ENCODE assay signal across 8 mouse cellular contexts in genomic region chr2:128698140-128698692, GRCm38 (mm10). TPM values are rescaled to one million over a fixed set of nuclear protein-coding genes. Genes with fewer than 3 reads are reported as not detected.
A peak's percentile ranks its signal among the peaks of the same experiment; 100 is the strongest.
DNase-seq lines count a peak whose midpoint lies in the region; ATAC-seq lines count a peak whose summit lies in the region.

No protein-coding gene starts in this region.

- ATAC-seq in erythroblast, adult 5-6 weeks (replicated peaks; ENCODE audit: low FRiP score, poor library complexity, severe bottlenecking) = no peak

- no peaks in the 10 kb centered on the region for H3K4me1 ChIP-seq in erythroblast, embryonic 14.5 days (ENCODE audit: control insufficient read depth)
- H3K4me1 ChIP-seq in embryonic facial prominence, embryonic 10.5 days = peaks cover 33% of the 10 kb centered on the region
- H3K4me1 ChIP-seq in midbrain, embryonic 10.5 days = peaks cover 24% of the 10 kb centered on the region

- H3K9me3 ChIP-seq in erythroblast, embryonic 14.5 days (ENCODE audit: control insufficient read depth, low read length) = no peaks in the 10 kb centered on the region
- no peaks in the 10 kb centered on the region for H3K9me3 ChIP-seq in embryonic facial prominence, embryonic 10.5 days
- no peaks in the 10 kb centered on the region for H3K9me3 ChIP-seq in midbrain, embryonic 10.5 days (replicated peaks)

- peak; percentile 91 for DNase-seq in embryonic facial prominence, embryonic 10.5 days (ENCODE audit: low spot score)
- peak; percentile 91 to 93 for DNase-seq in heart, adult 18-20 months
- peak; percentile 88 for DNase-seq in kidney, adult 11 months
- peak; percentile 87 for DNase-seq in left cerebral cortex, postnatal 4 days
- DNase-seq in midbrain, embryonic 10.5 days (ENCODE audit: low spot score) = peak; percentile 87
- DNase-seq in right cerebral cortex, postnatal 4 days = peak; percentile 71

- peaks cover 52% of the 10 kb centered on the region for H3K27me3 ChIP-seq in erythroblast, embryonic 14.5 days (ENCODE audit: control insufficient read depth)
- no peaks in the 10 kb centered on the region for H3K27me3 ChIP-seq in embryonic facial prominence, embryonic 10.5 days (replicated peaks; ENCODE audit: low read depth, poor library complexity, severe bottlenecking)
- peaks cover 15% of the 10 kb centered on the region for H3K27me3 ChIP-seq in midbrain, embryonic 10.5 days (ENCODE audit: low read depth, poor library complexity, severe bottlenecking)

- under 1% methylated on average over 14 of the region's 14 CpGs for WGBS in embryonic facial prominence, embryonic 10.5 days
- 0% methylated on average over 14 of the region's 14 CpGs for WGBS in midbrain, embryonic 10.5 days

- no peaks in the 10 kb centered on the region for H3K36me3 ChIP-seq in erythroblast, embryonic 14.5 days (ENCODE audit: control insufficient read depth)
- peaks cover 17% of the 10 kb centered on the region for H3K36me3 ChIP-seq in embryonic facial prominence, embryonic 10.5 days (replicated peaks)
- no peaks in the 10 kb centered on the region for H3K36me3 ChIP-seq in midbrain, embryonic 10.5 days

- H3K4me3 ChIP-seq in erythroblast, embryonic 14.5 days (replicated peaks) = peak overlapping the region; percentile 30
- H3K4me3 ChIP-seq in embryonic facial prominence, embryonic 10.5 days = peak overlapping the region; percentile 78
- peak overlapping the region; percentile 64 for H3K4me3 ChIP-seq in midbrain, embryonic 10.5 days

- H3K27ac ChIP-seq in embryonic facial prominence, embryonic 10.5 days (replicated peaks) = peak overlapping the region; percentile 91
- peak overlapping the region; percentile 84 for H3K27ac ChIP-seq in midbrain, embryonic 10.5 days (replicated peaks)

- intact Hi-C loops in left cerebral cortex, postnatal 4 days (cut with DNase I) = loop anchor here (2.0 kb wide), 1 partner anchor 119 kb away; no protein-coding TSS in a partner anchor

RNA-seq across cellular contexts. Expression of gene Mertk, which starts 0.5 kb away (rescaled TPM):
- 0.04 TPM in 1 of 2 replicates, not detected in the other for polyA plus RNA-seq in erythroblast, embryonic 14.5 days (2012)
- 2.1 and 2.9 TPM in 2 replicates for total RNA-seq in erythroblast, adult 5-6 weeks (2015; ENCODE audit: low replicate concordance)
- total RNA-seq in erythroblast, adult 5-6 weeks (2017; ENCODE audit: low replicate concordance) = 2.6 TPM in 2 replicates
- polyA plus RNA-seq in embryonic facial prominence, embryonic 10.5 days (2016; fragmentation: Nextera tagmentation; extraction: Ambion mirVana) = 9.3 and 12.2 TPM in 2 replicates
- total RNA-seq in heart, adult 18-20 months (2021) = 1 to 10 TPM; 6.3 to 7.3 TPM
- total RNA-seq in left cerebral cortex, postnatal 4 days (2021) = 1 to 10 TPM; 3.8 to 4.0 TPM
- polyA plus RNA-seq in midbrain, embryonic 10.5 days (2016; fragmentation: Nextera tagmentation; extraction: Ambion mirVana) = 3.1 and 3.7 TPM in 2 replicates

RNA-seq across cellular contexts. Expression of gene Anapc1, which starts 11.0 kb away (rescaled TPM):
- polyA plus RNA-seq in erythroblast, embryonic 14.5 days (2012) = 2.4 and 2.8 TPM in 2 replicates
- total RNA-seq in erythroblast, adult 5-6 weeks (2015; ENCODE audit: low replicate concordance) = 16.9 and 23.2 TPM in 2 replicates
- 26.8 and 30.1 TPM in 2 replicates for total RNA-seq in erythroblast, adult 5-6 weeks (2017; ENCODE audit: low replicate concordance)
- polyA plus RNA-seq in embryonic facial prominence, embryonic 10.5 days (2016; fragmentation: Nextera tagmentation; extraction: Ambion mirVana) = 83.1 and 93.4 TPM in 2 replicates
- total RNA-seq in heart, adult 18-20 months (2021) = 10 to 100 TPM; 36.6 to 43.3 TPM
- 100 to 1,000 TPM in 1 of 2 experiments, 10 to 100 TPM in 1; 94.2 to 102 TPM for total RNA-seq in left cerebral cortex, postnatal 4 days (2021)
- 73.9 and 78.3 TPM in 2 replicates for polyA plus RNA-seq in midbrain, embryonic 10.5 days (2016; fragmentation: Nextera tagmentation; extraction: Ambion mirVana)
